Mouse (Mus musculus) CH12.LX (cell line): Measurements from ENCODE around the gene C1qtnf3. TPM values are rescaled to one million over a fixed set of nuclear protein-coding genes. Genes with fewer than 3 reads are reported as not detected.
"Not testable (repeated sequence)": the region's sequence is repeated elsewhere in the genome, so short reads cannot be mapped to it uniquely, and the experiment has no call there.

ENCODE experiments used
- DNase-seq: peaks from one replicate; pipeline ENCODE4 v3.0.0-alpha.2; 2013; ENCODE audit errors: extremely low read depth
- H3K27ac ChIP-seq: 2 replicates; pipeline ENCODE4 v1.5.1; 2012; ENCODE audit warnings: low read depth, mild to moderate bottlenecking, control low read depth, moderate library complexity; ENCODE audit not compliant: insufficient read depth
- H3K27me3 ChIP-seq: replicated peaks from 2 replicates; pipeline ENCODE3; 2012; ENCODE audit warnings: inconsistent platforms
- H3K36me3 ChIP-seq, 2 experiments: replicated peaks in 1 of 2; 2 replicates each; pipeline versions ENCODE3 to v1.6.1; 2012; ENCODE audit warnings: inconsistent platforms in 1 of 2, low read length in 1 of 2, mild to moderate bottlenecking in 1 of 2, mixed read lengths in 1 of 2, moderate library complexity in 1 of 2; ENCODE audit not compliant: control insufficient read depth in 1 of 2, insufficient read depth in 1 of 2
- H3K4me1 ChIP-seq, 2 experiments: 2 replicates each; pipeline ENCODE4 v1.6.1; 2012; ENCODE audit warnings: inconsistent platforms in 1 of 2, moderate library complexity in 1 of 2; ENCODE audit not compliant: insufficient read depth in 2 of 2, control insufficient read depth in 1 of 2
- H3K4me2 ChIP-seq: 2 replicates; pipeline ENCODE4 v1.6.1; 2012; ENCODE audit warnings: low read depth, mild to moderate bottlenecking, control low read depth; ENCODE audit not compliant: poor library complexity, insufficient read depth, severe bottlenecking
- H3K4me3 ChIP-seq, 3 experiments: fragments of 150-350 bp in 1 of 3; sonication (generic) in 1 of 3; replicated peaks in 1 of 3; 2 replicates each; pipeline versions ENCODE3 to v1.5.1; 2011 to 2012; ENCODE audit warnings: low read depth in 2 of 3, low read length in 2 of 3, mild to moderate bottlenecking in 2 of 3, moderate library complexity in 2 of 3, control low read depth in 1 of 3, improper control_type of control experiment in 1 of 3, inconsistent platforms in 1 of 3, mixed read lengths in 1 of 3; ENCODE audit not compliant: poor library complexity in 1 of 3
- H3K79me2 ChIP-seq: replicated peaks from 2 replicates; pipeline ENCODE4 v1.6.1; 2012; ENCODE audit warnings: mild to moderate bottlenecking, moderate library complexity; ENCODE audit not compliant: control insufficient read depth, poor library complexity, insufficient read depth, severe bottlenecking; ENCODE audit errors: extremely low read depth
- H3K9ac ChIP-seq: 2 replicates; pipeline ENCODE4 v1.6.1; 2012; ENCODE audit warnings: low read depth, mild to moderate bottlenecking, control low read depth, moderate library complexity; ENCODE audit not compliant: insufficient read depth
- H3K9me3 ChIP-seq: replicated peaks from 2 replicates; pipeline ENCODE3; 2012; ENCODE audit warnings: low read length, inconsistent platforms, mixed read lengths
- BHLHE40 ChIP-seq: IDR thresholded peaks from 2 replicates; pipeline ENCODE4 v1.6.1; 2011; ENCODE audit warnings: mild to moderate bottlenecking, low read depth, low read length, improper control_type of control experiment
- CHD1 ChIP-seq: IDR thresholded peaks from 2 replicates; pipeline ENCODE4 v1.6.1; 2012; ENCODE audit warnings: low read depth, low read length, improper control_type of control experiment, inconsistent platforms
- CHD2 ChIP-seq: IDR thresholded peaks from 2 replicates; pipeline ENCODE4 v1.6.1; 2011; ENCODE audit warnings: low read length, improper control_type of control experiment
- GABPA ChIP-seq: IDR thresholded peaks from 2 replicates; pipeline ENCODE4 v1.6.1; 2012; ENCODE audit warnings: low read depth, low read length, improper control_type of control experiment, inconsistent platforms; ENCODE audit not compliant: insufficient replicate concordance
- HCFC1 ChIP-seq: IDR thresholded peaks from 2 replicates; pipeline ENCODE4 v1.6.1; 2012; ENCODE audit warnings: low read depth, mild to moderate bottlenecking, inconsistent platforms, low read length, improper control_type of control experiment
- KAT2A ChIP-seq: IDR thresholded peaks from 2 replicates; pipeline ENCODE4 v1.6.1; 2012; ENCODE audit warnings: low read length, improper control_type of control experiment, inconsistent platforms; ENCODE audit not compliant: insufficient replicate concordance
- MAFK ChIP-seq: IDR thresholded peaks from 2 replicates; pipeline ENCODE4 v1.6.1; 2011; ENCODE audit warnings: low read length, improper control_type of control experiment; ENCODE audit not compliant: insufficient replicate concordance
- MAZ ChIP-seq: IDR thresholded peaks from 2 replicates; pipeline ENCODE4 v1.6.1; 2012; ENCODE audit warnings: low read depth, mild to moderate bottlenecking, inconsistent platforms, low read length, improper control_type of control experiment, moderate library complexity
- MXI1 ChIP-seq: IDR thresholded peaks from 2 replicates; pipeline ENCODE4 v1.6.1; 2011; ENCODE audit warnings: mild to moderate bottlenecking, low read depth, low read length, improper control_type of control experiment
- MYC ChIP-seq: IDR thresholded peaks from 2 replicates; pipeline ENCODE4 v1.6.1; 2011; ENCODE audit warnings: low read depth, mild to moderate bottlenecking, improper control_type of control experiment, low read length
- NELFE ChIP-seq: IDR thresholded peaks from 2 replicates; pipeline ENCODE4 v1.6.1; 2011; ENCODE audit warnings: low read depth, low read length, improper control_type of control experiment
- NRF1 ChIP-seq: IDR thresholded peaks from 2 replicates; pipeline ENCODE4 v1.6.1; 2014; ENCODE audit warnings: low read depth, mild to moderate bottlenecking, inconsistent platforms, low read length, improper control_type of control experiment, moderate library complexity
- PAX5 ChIP-seq: IDR thresholded peaks from 2 replicates; pipeline ENCODE4 v1.6.1; 2012; ENCODE audit warnings: low read length, inconsistent platforms, mixed read lengths
- POLR2AphosphoS2 ChIP-seq: IDR thresholded peaks from 2 replicates; pipeline ENCODE4 v1.6.1; 2011; ENCODE audit warnings: low read depth, low read length, improper control_type of control experiment
- RCOR1 ChIP-seq: conservative IDR thresholded peaks from 2 replicates; pipeline ENCODE4 v1.6.1; 2012; ENCODE audit warnings: low read depth, mild to moderate bottlenecking, inconsistent platforms, low read length, improper control_type of control experiment
- SIN3A ChIP-seq: IDR thresholded peaks from 2 replicates; pipeline ENCODE4 v1.6.1; 2012; ENCODE audit warnings: low read length, improper control_type of control experiment, inconsistent platforms
- SMC3 ChIP-seq: IDR thresholded peaks from 2 replicates; pipeline ENCODE4 v1.6.1; 2011; ENCODE audit warnings: low read depth, low read length, improper control_type of control experiment
- TBP ChIP-seq: conservative IDR thresholded peaks from 2 replicates; pipeline ENCODE4 v1.6.1; 2011; ENCODE audit warnings: low read depth, low read length, improper control_type of control experiment
- USF1 ChIP-seq: IDR thresholded peaks from 2 replicates; pipeline ENCODE4 v1.6.1; 2014; ENCODE audit warnings: low read depth, mild to moderate bottlenecking, inconsistent platforms, low read length, improper control_type of control experiment
- ZMIZ1 ChIP-seq: IDR thresholded peaks from 2 replicates; pipeline ENCODE4 v1.6.1; 2012; ENCODE audit warnings: low read depth, mild to moderate bottlenecking, inconsistent platforms, low read length, improper control_type of control experiment
- dilution Hi-C: fragments of 300-500 bp; cut with MboI; formaldehyde crosslinking; loops from 2 replicates; pipeline ENCODE4 v1.14.3; 2020; ENCODE audit warnings: low sequenced_read_pairs; ENCODE audit not compliant: extremely low pct_unique_long_range_greater_than_20kb, extremely low pct_ligation_motif_present
- in situ Hi-C: fragments of 300-500 bp; cut with MboI; formaldehyde crosslinking; loops from 3 replicates; pipeline ENCODE4 v1.14.3; 2019; ENCODE audit warnings: low sequenced_read_pairs, low pct_ligation_motif_present, low pct_unique_long_range_greater_than_20kb, mixed read lengths
- polyA plus RNA-seq: library from polyadenylated mRNA; unstranded; fragments of >175 nt; gene quantifications from 2 replicates; pipeline ENCODE4 v1.2.1, GENCODE M21; 2012; ENCODE audit warnings: low read depth; ENCODE audit not compliant: insufficient read length
- total RNA-seq, 2 experiments: library from RNA; depleted of rRNA; stranded (reverse); fragments of 300-350 nt in 1 of 2; fragments of >200 nt in 1 of 2; gene quantifications; 2 replicates each; pipeline ENCODE4 v1.2.3; 2012 to 2014

C1qtnf3 gene
- total and polyA plus RNA-seq, 3 experiments: 0.10 TPM; not detected in 2

GRCm38 (mm10) chr15:10985756-10986155 is 33.6 kb downstream of the C1qtnf3 start:
- TF ChIP-seq CHD2 (no peak), PAX5 (no peak), ZMIZ1 (no peak), USF1 (no peak), MXI1 (no peak), SMC3 (no peak), MYC (no peak), NRF1 (no peak)
- H3K9ac ChIP-seq: no peak overlapping the region
- H3K9me3 ChIP-seq: no peaks in the 10 kb centered on the region
- H3K4me1 ChIP-seq: peaks cover 0 to 11% of the 10 kb centered on the region in 2 experiments; a peak in 2 of 4 replicates
- H3K79me2 ChIP-seq: no peaks in the 10 kb centered on the region
- H3K4me3 ChIP-seq: no peak overlapping the region
- H3K36me3 ChIP-seq: peaks cover 30 to 61% of the 10 kb centered on the region in 2 experiments
- H3K27ac ChIP-seq: no peak overlapping the region
- dilution Hi-C loops: no loop called here
- H3K27me3 ChIP-seq: no peaks in the 10 kb centered on the region
- in situ Hi-C loops: no loop called here
- no peak overlapping the region for H3K4me2 ChIP-seq
- no peak for DNase-seq

GRCm38 (mm10) chr15:10986477-10986876 is 34.3 kb downstream of the C1qtnf3 start:
- H3K4me3 ChIP-seq, DNase-seq, dilution Hi-C loops, H3K27me3 ChIP-seq, H3K79me2 ChIP-seq, H3K9ac ChIP-seq, in situ Hi-C loops, H3K9me3 ChIP-seq, H3K27ac ChIP-seq, H3K4me2 ChIP-seq: not testable (repeated sequence)
- peaks cover 0 to 10% of the 10 kb centered on the region in 2 experiments; a peak in 2 of 4 replicates for H3K4me1 ChIP-seq
- peaks cover 30 to 62% of the 10 kb centered on the region in 2 experiments for H3K36me3 ChIP-seq

GRCm38 (mm10) chr15:10990411-10990810 is 38.3 kb downstream of the C1qtnf3 start:
- dilution Hi-C loops: no loop called here

More at GRCm38 (mm10) chr15:10990411-10990810, 38.3 kb downstream of the C1qtnf3 start:
- in situ Hi-C loops: no loop called here
- DNase-seq: no peak
- Histone ChIP-seq H3K79me2 (no peaks in the 10 kb centered on the region), H3K4me1 (no peaks in the 10 kb centered on the region), H3K9ac (no peak overlapping the region)
- no peak for TF ChIP-seq NELFE
- TF ChIP-seq SMC3: no peak
- no peak for TF ChIP-seq HCFC1
- TF ChIP-seq GABPA: no peak
- TF ChIP-seq CHD1: no peak
- TF ChIP-seq BHLHE40: no peak
- no peak for TF ChIP-seq MAZ
- TF ChIP-seq RCOR1: no peak
- TF ChIP-seq SIN3A: no peak
- TF ChIP-seq POLR2AphosphoS2: no peak
- TF ChIP-seq TBP: no peak
- TF ChIP-seq MXI1: no peak
- TF ChIP-seq MAFK: no peak
- no peak for TF ChIP-seq KAT2A
- TF ChIP-seq, all 38 proteins: peak for 0
- no peak overlapping the region for H3K27ac ChIP-seq
- H3K27me3 ChIP-seq: no peaks in the 10 kb centered on the region
- no peak overlapping the region for H3K4me2 ChIP-seq
- no peak overlapping the region for H3K4me3 ChIP-seq
- peaks cover 32 to 64% of the 10 kb centered on the region in 2 experiments for H3K36me3 ChIP-seq
- H3K9me3 ChIP-seq: no peaks in the 10 kb centered on the region
